Mouse (Mus musculus): ENCODE data around the gene Nap1l1. TPM values are rescaled to one million over a fixed set of nuclear protein-coding genes. Genes with fewer than 3 reads are reported as not detected.

Nap1l1 gene
- total RNA-seq, 2 experiments from 2014 or later = 222 to 226 TPM

DNA sequence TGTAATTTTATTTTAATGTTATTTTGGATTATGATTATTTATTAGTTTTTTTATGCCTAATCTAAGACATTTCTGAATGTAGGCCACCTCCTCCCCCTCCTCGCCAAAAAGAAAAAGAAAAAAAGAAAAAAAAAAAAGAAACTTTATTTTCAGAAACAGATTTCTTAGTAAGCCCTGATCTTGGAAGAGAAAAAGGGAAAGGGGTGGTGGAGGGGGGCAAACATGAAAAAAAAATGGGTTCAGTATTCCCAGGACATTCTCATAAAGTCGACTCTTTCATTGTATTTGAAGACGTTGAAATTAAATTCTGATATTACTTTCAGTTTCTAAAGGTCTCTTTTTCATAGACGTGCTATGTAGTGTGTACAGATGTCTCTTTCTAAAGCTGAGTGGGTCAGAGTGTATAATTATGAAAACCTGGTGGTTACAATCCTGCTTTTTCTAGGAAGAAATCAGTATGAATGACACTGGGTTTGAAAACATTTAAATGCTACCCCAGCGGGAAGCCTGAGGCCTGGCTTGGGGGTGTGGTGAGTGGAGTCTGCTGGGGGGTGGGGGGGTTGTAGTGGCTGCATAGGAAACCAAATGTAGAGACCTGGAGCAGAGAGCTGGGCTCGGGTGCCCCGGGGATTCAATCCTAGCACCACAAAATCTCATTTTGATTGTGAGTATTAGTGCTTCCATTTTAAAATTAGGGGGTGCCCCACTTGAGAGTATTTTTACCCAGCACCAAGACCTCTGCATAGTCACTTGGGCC lies 35.5 kb downstream of the Nap1l1 start:
- intact Hi-C loops (cut with DNase I) = loop anchor here (5.0 to 10.0 kb wide), 2 partner anchors 59 to 146 kb away; no protein-coding TSS in a partner anchor
- DNase-seq (ENCODE audit: low spot score in 2 of 2) = no peak

DNA sequence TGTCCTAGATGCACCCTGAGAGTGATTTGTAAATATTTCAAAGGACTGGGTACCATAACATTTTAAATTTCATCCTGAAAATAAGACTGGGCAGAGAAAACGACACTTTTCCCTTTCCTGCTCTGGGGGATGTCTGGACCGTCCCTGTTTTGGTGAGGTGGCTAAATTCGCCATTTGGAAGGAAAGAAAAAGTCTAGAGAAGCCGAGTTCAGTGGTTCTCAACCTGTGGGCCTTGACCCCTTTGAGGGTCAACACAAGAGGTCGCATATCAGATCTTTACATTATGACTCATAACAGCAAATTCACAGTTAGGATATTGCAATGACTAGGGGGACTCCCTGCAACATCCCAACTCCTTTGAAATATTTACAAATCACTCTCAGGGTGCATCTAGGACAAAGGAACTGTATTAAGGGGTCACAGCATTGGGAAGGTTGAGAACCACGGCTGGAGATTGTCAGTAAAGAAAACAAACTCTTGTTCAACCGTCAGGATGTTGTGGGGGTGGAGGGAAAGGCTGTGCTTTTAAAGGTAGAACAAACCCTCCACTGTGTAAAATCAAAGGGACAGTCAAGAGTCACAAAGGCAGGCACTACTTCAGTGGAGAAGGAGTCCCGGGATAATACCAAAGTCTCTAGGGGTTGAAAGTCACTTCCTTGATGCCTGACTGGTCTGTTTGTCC lies 36.2 kb downstream of the Nap1l1 start:
- no peak for DNase-seq (ENCODE audit: low spot score in 2 of 2)
- intact Hi-C loops (cut with DNase I) = loop anchor here (5.0 to 10.0 kb wide), 2 partner anchors 58 to 146 kb away; no protein-coding TSS in a partner anchor

DNA sequence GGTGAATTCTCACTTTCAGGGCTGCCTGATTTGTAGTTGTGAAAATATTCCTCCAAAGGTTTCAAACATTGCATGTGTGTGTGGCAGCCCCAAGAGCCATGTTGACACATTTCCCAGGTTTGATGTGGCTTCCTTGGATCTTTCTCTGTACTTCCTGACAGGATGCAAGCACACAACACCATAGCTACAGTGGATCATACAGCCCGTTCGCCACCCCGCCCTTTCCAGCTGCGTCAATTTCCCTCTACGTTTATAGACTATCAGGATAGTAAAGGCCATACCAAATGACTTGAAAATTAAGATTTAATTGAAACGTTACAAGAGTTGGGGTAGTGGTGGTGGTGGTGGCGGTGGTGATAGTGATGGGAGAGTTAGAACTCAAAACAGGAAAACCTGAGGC lies 37.0 kb downstream of the Nap1l1 start:
- no peak for DNase-seq (ENCODE audit: low spot score in 2 of 2)
- intact Hi-C loops (cut with DNase I) = loop anchor here (5.0 to 10.0 kb wide), 2 partner anchors 57 to 145 kb away; no protein-coding TSS in a partner anchor

DNA sequence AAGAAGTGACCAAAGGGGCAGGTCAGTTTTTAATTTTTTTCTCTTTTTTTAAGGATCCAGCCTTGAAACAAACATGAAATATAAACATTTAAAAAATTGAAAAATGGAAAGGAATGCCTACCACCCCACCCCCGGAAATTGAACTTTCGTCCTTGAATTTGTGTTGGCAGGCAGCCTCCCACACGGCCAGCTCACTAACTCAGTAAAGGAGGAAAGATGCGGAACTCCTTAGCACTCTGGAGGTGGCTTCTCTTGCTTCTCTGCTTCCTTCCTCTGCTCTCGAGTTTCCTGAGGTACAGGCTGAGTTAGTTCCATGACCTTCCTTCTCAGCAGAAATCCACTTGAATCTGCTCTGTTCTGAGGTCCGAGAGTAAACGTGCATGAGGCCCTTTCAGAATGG lies 37.8 kb downstream of the Nap1l1 start:
- DNase-seq (ENCODE audit: low spot score in 2 of 2) = no peak
- intact Hi-C loops (cut with DNase I) = no loop called here

DNA sequence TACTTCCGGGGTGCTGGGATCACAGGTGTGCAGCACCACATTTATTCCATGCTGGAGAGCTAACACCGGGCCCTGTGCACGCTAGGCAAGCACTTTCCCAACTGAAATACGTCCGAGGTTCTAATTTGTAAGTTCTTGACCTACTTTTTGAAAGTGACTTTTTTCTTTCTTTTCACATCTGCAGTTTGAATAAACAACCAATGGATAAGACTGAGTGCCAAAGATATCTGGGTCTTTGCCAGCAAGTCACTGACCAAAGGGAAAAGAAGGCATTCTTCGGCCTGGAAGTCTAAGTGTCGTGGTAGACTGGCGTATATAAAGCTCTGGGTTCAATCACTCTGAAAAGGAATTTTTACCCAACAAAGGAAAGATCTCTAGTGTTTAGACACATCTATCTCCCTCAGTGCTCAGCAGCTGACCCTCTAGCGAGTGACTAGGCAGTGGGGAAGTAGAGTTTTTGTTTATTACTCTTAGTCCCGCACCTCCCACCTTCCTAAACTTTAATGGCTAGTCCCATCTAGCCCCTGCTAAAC lies 39.1 kb downstream of the Nap1l1 start:
- intact Hi-C loops (cut with DNase I) = no loop called here
- no peak for DNase-seq (ENCODE audit: low spot score in 2 of 2)

DNA sequence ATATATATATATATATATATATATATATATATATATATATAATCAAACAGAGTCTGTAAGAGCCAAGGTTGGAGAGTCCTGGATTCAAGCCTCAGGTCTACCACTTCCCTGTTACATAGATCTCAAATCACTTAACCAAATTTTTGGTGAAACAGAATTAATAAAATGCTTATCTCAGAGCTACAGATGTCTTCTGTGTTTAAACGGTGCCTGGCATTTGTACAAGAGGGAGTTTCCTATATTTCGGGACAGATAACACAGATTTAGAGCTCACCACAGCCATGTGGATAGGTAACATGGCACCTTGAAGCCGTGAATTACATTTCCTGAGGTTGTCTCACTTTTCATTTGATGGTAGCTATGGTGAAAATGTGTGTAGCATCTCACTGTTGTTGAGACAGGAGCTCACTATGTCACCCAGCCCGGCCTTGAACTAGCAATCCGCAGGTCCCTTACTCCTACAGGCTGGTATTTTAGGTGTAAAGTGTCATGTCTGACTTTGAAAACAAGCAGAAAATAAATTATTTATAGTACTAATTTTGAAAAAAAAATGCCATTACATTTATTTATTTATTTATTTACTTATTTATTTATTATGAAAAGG lies 41.4 kb downstream of the Nap1l1 start:
- DNase-seq (ENCODE audit: low spot score in 2 of 2) = no peak
- intact Hi-C loops (cut with DNase I) = no loop called here

DNA sequence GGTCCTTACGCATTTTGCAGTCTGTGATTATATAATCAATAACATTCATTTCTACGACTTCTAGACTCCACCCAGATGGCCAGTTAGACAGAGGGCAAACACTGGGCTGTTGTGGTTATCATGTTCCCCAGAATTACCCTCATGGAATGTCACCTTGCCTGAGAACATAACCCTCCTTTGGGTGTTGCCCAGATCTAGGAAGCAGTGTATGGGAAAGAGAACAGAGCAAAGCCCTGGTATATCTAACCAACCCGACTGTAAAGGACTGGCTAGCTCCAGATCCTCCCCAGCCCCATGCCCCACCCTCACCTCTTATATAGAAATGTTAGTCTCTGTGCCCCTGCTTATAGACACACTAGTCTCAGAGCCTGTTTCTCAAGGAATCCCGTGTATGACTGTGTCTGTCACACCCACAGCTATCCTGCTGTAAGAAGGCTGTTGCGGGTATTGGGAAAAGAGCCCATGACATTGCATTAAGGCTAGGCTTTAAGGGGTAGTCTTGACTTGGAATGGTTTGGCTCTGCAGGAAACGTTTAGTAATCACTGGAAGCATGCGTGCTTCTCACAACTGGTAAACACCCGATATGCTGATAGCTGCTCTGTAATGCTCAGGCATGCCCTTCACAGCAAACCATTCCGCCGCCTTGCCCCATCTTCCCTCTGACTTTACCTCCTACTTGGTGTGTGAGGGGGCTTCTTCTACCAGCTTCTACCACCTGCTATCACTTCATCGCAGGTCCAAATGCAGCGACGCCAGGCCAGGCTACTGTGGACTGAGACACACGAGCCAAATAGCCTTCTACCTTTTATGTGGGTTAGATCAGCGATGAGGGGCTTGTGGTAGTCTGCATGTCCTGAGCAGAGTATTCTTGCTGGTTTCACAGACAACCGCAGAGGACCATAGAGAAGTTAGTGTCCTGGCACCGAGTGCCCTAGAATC lies 42.3 kb downstream of the Nap1l1 start:
- no peak for DNase-seq (ENCODE audit: low spot score in 2 of 2)
- intact Hi-C loops (cut with DNase I) = no loop called here

DNA sequence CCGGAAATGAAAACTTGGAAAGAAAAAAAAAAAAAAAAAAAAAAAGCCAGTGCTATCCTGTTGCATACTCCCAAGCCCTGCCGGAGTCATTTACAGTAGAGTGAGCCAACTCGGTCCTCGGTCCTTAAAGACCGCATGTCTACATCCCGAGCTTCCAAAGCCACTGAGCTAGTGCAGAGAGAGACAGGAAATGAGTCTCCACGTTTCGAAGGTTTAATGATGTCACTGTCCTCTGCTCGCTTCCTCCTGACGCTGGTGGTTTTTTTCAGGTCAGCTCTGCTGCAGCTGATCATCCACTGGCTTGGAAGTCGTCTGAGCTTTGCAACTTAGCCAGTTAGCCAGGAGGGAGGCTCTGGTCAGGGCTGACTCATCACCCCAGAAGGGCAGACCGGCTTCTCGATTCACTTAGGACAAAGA lies 43.2 kb downstream of the Nap1l1 start:
- no peak for DNase-seq (ENCODE audit: low spot score in 2 of 2)
- intact Hi-C loops (cut with DNase I) = no loop called here

DNA sequence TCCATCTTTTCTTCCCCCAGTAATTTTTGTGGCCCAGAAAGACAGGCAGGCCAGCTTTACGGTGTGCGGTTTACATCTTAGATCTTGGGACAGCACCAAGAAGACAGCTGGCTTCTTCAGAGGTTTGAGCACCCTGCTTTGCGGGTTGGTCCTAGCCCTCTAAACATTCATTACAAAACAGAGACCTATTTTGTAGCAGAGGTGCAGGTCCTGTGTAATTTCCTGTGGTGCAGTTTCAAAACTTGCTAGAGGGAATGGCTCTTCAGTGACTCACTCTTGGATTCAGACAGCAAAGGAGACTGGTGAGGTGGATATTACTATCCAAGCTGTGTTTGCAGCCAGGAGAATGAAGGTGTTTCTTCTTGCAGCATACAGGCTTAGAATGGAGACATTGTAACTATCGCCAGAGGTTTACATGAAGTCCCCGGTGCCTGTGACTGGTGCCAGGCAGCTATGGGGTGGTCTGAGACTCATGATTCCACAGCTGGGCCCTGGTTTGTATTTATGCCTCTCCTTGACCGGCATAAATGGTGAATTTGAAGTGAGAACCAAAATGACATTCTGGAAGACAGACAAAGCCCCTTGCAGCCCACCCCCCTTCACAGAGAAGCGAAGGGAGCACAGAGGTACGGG lies 43.9 kb downstream of the Nap1l1 start:
- intact Hi-C loops (cut with DNase I) = no loop called here
- DNase-seq (ENCODE audit: low spot score in 2 of 2) = no peak

DNA sequence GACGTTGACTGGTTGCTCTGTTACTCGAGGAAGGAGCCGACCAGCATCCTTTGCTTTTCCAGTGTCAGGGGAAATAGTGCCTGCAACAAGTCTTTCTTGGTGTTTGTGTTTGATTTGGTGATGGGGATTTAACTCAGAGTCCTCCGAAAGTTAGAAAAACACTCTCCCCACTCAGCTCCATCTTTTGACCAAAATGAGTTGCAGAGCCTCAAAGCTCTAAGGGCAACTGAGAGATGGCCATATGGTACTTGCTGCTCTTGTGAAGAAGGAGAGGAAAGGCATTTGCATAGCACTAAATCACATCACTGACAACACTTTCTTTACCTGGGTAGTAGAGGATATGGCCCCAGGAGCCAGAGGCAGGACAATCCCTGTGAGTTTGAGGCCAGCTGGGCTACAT lies 45.3 kb downstream of the Nap1l1 start:
- DNase-seq (ENCODE audit: low spot score in 2 of 2) = no peak

DNA sequence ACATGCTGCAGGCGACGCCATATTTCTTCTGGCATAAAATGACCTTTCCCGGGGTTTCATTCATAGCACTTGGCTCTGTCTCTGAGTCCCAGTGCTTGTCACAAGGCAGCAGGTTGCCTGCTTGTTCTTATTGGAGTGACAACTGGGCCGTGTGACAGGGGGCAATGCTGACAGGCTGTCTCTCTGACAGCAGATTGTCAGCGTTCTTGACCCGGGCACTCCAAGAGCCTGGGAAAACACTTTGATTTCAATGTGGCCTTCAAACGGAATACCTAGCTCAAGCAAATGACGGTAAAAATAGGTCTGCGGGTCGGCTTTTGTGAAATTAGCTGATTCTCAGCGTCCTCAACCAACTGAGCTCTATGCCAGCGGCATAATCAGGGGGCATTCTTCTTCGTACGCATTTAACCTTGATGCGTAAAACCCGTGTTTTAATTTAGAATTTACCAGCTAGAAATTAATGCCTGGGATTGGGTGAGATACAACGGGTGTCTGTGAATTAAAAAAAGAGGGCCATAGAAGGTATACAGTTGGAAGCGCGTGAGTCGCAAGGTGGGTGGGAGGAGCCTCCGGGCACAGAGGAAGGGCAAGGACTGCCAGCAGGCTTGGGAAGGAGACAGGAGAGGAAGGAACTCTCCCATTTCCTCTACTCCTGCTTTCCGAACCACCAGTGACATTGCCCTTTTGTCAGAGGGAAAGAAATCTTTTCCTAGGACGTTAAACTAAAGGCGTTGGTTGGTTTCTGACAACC lies 46.8 kb downstream of the Nap1l1 start:
- intact Hi-C loops (cut with DNase I) = no loop called here
- no peak for DNase-seq (ENCODE audit: low spot score in 2 of 2)

More for the DNA sequence above, 45.3 kb downstream of the Nap1l1 start:
- intact Hi-C loops (cut with DNase I) = no loop called here

DNA sequence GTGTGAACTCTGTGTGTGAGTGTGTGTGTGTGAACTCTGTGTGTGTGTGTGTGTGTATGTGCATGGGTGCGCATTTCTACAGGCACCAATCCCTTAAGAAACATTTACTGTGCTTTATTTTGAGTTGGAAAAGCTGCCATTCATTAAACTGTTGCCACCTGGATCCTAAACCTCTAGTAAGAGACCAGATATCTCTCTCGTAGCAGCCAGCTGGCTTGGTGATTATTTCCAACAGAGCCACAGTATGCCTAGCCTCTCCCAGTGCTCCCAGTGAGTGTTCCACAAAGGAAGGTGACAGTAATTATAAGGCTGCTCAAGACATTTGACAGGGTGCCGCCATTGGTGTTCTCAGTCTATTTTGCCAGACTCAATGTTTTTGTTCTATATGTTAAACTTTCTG lies 47.6 kb downstream of the Nap1l1 start:
- intact Hi-C loops (cut with DNase I) = no loop called here
- DNase-seq (ENCODE audit: low spot score in 2 of 2) = no peak

DNA sequence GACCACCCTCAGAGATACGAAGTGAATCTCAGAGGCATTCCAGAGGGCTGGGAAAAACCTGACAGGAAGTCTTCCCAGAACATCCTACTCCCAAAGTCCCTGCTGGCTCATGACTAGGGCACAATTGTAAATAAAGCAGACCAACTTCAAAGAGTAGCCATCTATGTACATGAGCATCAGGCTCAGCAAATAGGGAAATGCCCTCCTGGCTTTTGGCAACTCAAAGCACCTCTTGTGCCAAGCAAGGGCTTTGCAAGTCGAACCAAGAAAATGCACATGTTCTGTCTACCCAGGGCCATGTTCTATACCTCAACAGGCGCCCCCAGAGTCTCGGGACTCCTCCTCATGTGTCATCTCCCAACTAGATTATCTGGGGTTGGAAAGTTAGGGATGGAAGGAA lies 48.6 kb downstream of the Nap1l1 start:
- intact Hi-C loops (cut with DNase I) = no loop called here
- DNase-seq (ENCODE audit: low spot score in 2 of 2) = no peak

DNA sequence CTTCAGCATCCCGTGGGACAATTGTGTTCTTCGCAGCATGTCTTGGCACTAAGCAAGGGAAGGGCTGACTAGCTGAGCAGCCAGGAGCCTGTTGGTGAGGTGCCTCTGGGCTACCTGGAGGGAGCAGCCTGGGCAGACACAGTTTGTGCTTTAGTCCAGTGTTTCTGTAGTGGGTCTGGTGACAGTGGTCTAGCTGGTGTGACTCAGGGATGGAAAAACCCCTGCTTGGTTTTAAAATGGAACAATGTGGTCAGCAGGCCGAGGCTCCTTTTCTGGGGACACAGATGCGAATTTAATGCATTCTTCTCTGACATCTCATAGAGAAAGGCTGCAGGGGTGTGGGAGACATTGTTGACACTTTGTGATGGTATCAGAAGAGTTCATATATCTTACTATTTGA lies 49.2 kb downstream of the Nap1l1 start:
- DNase-seq (ENCODE audit: low spot score in 2 of 2) = no peak

DNA sequence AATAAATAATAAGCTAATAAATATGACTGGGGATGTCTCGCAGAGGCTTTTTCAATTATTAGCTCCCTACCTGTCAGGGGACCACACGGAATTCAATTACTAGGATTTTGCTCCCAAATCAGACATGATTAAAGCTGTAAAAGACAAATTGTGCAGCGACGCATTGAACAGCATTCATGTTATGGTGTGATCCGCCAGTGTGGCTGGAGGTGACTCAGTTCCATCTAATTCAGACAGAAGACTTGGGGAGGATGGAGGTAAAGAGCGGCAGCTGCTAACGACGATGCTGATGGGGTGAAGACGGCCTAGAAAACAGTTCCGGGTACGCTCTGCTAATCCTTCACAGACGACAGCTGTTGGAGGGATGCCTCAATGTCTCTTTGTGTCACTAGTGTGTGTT lies 50.9 kb downstream of the Nap1l1 start:
- DNase-seq (ENCODE audit: low spot score in 2 of 2) = no peak
- intact Hi-C loops (cut with DNase I) = no loop called here

More for the DNA sequence above, 49.2 kb downstream of the Nap1l1 start:
- intact Hi-C loops (cut with DNase I) = no loop called here

DNA sequence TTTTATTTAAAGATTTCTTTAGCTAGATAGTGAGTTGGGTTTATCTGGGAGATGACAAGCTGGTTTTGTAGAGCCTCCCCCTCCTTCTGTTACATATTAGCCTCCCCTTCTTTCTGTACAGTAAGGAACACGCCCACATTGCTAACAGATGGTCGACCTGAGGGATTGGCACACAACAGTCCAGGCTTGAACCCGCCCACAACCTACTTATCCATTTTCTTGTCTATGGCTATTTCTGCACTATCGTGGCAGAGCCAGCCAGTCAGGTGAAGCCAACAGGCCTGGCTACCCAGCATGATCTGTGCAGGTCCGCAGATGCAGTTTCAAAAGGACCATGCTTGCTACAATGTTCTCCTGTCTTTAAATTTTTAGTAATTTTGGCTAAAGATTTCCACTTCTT lies 54.0 kb downstream of the Nap1l1 start:
- peak in 1 of 2 experiments; percentile 41 for DNase-seq (ENCODE audit: low spot score in 2 of 2)
- intact Hi-C loops (cut with DNase I) = no loop called here

DNA sequence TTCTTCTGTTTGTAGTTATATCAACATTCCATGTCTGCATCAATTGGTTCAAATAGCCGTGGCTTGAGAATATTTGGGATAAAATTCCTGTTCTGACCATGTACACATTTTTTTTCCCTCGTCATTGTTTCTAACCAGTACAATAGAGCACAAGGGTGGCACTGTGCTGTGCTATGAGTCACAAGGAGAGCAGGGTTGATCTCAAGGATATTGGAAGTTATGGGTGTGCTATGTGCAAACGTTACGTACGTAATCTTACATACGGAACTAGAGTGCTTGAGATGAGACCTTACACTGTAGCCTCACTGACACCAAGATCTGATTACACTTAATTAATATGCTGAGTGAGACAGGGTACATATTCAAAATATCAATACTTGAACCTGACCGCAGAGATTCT lies 54.6 kb downstream of the Nap1l1 start:
- no peak for DNase-seq (ENCODE audit: low spot score in 2 of 2)
- intact Hi-C loops (cut with DNase I) = no loop called here

DNA sequence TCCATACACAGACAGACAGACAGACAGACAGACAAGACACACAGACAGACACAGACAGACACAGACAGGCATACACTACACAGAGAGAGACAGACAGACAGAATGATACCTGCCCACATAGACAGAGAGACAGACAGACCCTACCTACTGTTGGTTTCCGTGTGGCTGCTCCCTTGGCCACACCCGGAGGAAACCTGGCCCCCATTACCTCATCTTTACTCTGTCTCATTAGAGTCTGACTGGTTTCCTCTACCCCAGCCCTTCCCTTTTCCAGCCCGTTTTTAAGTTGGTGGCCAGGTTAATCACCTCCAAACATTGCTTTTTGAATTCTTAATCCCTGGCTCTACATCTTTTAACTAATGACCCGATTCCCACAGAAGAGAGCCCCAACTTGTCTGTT lies 55.3 kb downstream of the Nap1l1 start:
- intact Hi-C loops (cut with DNase I) = no loop called here
- DNase-seq (ENCODE audit: low spot score in 2 of 2) = no peak
